Mouse (Mus musculus) kidney, embryonic 16.5 days (tissue): ENCODE data around the gene Ano3. TPM values are rescaled to one million over a fixed set of nuclear protein-coding genes. Genes with fewer than 3 reads are reported as not detected.

Experiments used
- ATAC-seq: fragments of 200-750 bp; cut with Nextera tagmentation; 2 replicates; pipeline ENCODE4 v1.8.0; 2017; ENCODE audit warnings: moderate TSS enrichment; ENCODE audit not compliant: low FRiP score, low TSS enrichment
- H3K27ac ChIP-seq: fragments of 300-500 bp; sonication (generic); 2 replicates; pipeline ENCODE4 v1.5.1; 2014; ENCODE audit warnings: low read length
- H3K27me3 ChIP-seq: fragments of 300-500 bp; sonication (generic); 2 replicates; pipeline ENCODE4 v1.6.1; 2014; ENCODE audit warnings: low read length, control low read depth, mixed read lengths; ENCODE audit not compliant: insufficient read depth
- H3K36me3 ChIP-seq: fragments of 300-500 bp; sonication (generic); 2 replicates; pipeline ENCODE4 v1.6.1; 2014; ENCODE audit warnings: low read length, control low read depth, mixed read lengths; ENCODE audit not compliant: insufficient read depth
- H3K4me1 ChIP-seq: fragments of 300-500 bp; sonication (generic); 2 replicates; pipeline ENCODE4 v1.6.1; 2014; ENCODE audit warnings: low read length, control low read depth, mixed read lengths; ENCODE audit not compliant: insufficient read depth
- H3K4me2 ChIP-seq: fragments of 300-500 bp; sonication (generic); replicated peaks from 2 replicates; pipeline ENCODE4 v1.6.1; 2014; ENCODE audit warnings: low read depth, low read length
- H3K4me3 ChIP-seq: fragments of 300-500 bp; sonication (generic); 2 replicates; pipeline ENCODE4 v1.5.1; 2014; ENCODE audit warnings: mild to moderate bottlenecking, low read length
- H3K9ac ChIP-seq: fragments of 300-500 bp; sonication (generic); replicated peaks from 2 replicates; pipeline ENCODE4 v1.6.1; 2014; ENCODE audit warnings: low read length
- H3K9me3 ChIP-seq: fragments of 300-500 bp; sonication (generic); 2 replicates; pipeline ENCODE4 v1.6.1; 2016; ENCODE audit warnings: low read length, control low read depth
- WGBS: fragments of 180-500 bp; shearing (Covaris S2); extraction: QIAGEN DNeasy Blood & Tissue Kit; methylation state at CpG from one replicate; pipeline ENCODE4 v1.1.7; 2014; 5-methylcytosine and 5-hydroxymethylcytosine counted together
- polyA plus RNA-seq: library from polyadenylated mRNA; unstranded; fragments of >200 nt; fragmentation: Nextera tagmentation; extraction: Ambion mirVana; gene quantifications from 2 replicates; pipeline ENCODE4 v1.2.1, GENCODE M21; 2015

Gene Ano3
- polyA plus RNA-seq, 1 experiment from 2014 or later: 0.50 TPM

DNA sequence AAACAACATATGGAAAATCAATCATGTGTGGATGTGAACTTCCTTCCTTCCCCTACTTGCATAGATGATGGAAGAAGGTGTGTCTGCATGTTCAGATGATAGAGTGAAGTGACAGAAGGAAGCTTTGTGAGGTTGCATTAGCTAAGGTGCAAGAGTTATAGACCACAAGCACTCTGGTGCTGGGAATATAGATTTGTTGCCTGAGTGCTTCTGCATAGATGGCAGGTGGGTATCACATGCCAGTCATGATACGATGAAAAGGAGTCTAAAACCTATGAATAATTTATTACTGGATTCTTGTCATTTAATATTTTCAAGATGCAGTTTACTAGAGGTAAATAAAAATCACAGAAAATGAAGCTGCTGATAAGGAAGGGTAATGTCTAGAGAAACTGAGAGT is 210.9 kb downstream of the Ano3 start:
- no peaks in the 10 kb centered on the region for H3K9me3 ChIP-seq
- H3K36me3 ChIP-seq: no peaks in the 10 kb centered on the region
- H3K27me3 ChIP-seq: no peaks in the 10 kb centered on the region
- no peak overlapping the region for H3K4me3 ChIP-seq
- H3K4me2 ChIP-seq: no peak overlapping the region
- no peak overlapping the region for H3K27ac ChIP-seq
- no peaks in the 10 kb centered on the region for H3K4me1 ChIP-seq
- no peak for ATAC-seq
- 87% methylated on average over 1 of the region's 1 CpGs for WGBS
- H3K9ac ChIP-seq: no peak overlapping the region

DNA sequence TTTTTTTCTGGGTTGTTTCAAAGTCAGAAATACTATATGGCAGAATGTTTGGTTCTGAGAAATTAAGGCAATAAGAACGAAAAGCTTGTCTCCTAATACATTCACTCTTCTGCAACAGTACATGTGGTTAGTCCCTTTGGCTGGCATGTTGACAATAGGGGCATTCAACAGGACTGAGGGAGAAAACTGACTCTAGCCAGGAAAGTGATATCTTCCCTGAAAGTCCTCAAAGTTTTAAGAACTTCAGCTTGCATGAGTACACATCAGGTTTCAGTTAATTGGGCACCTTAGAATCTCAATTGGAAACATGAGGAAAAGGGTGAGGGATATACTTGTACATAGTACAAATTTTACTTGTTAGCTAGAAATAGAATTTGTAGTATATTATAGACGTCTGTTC is 212.7 kb downstream of the Ano3 start:
- H3K4me1 ChIP-seq: no peaks in the 10 kb centered on the region
- H3K9me3 ChIP-seq: no peaks in the 10 kb centered on the region
- ATAC-seq: no peak
- no peak overlapping the region for H3K9ac ChIP-seq
- no peak overlapping the region for H3K4me3 ChIP-seq
- no peaks in the 10 kb centered on the region for H3K27me3 ChIP-seq
- H3K27ac ChIP-seq: no peak overlapping the region
- 67% methylated on average over 2 of the region's 2 CpGs for WGBS
- H3K4me2 ChIP-seq: no peak overlapping the region
- H3K36me3 ChIP-seq: no peaks in the 10 kb centered on the region

DNA sequence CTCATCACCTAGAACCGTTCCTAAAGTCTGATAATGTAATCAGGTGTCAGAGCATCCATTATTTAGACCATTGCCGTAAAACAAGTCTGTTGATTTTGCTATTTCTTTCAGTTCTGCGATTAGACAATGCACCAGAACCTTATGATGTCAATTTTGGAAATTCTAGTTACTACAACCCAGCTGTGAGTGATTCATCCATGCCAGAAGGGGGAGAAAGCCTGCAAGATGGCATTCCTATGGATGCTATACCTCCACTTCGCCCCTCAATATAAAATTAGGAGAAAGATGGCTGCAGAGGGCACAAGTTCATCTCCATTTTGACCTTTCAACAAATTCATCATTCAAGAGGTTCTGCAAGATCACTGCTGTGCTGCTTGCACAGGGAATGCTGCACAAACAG is 213.5 kb downstream of the Ano3 start:
- Histone ChIP-seq H3K9ac (no peak overlapping the region), H3K4me3 (no peak overlapping the region), H3K9me3 (no peaks in the 10 kb centered on the region), H3K4me2 (no peak overlapping the region), H3K36me3 (no peaks in the 10 kb centered on the region), H3K4me1 (no peaks in the 10 kb centered on the region), H3K27ac (no peak overlapping the region), H3K27me3 (no peaks in the 10 kb centered on the region)
- whole genome bisulfite sequencing: 69% methylated on average over 4 of the region's 4 CpGs
- ATAC-seq: no peak

DNA sequence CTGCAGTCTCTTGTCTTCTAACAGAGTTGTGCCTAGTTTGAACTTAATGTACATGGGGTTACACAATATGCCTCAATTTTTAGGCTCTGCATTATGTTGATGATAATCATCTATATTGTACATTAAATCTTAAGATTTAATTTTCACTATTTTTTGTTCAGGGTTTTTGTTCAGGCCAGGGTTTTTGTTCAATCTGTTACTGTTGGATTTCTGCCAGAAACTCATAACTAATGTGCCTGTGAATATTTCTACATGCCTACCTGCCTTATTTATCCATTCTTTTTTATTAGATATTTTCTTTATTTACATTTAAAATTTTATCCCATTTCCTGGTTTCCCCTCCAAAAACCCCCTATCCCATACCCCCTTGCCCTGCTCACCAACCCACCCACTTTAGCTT is 224.6 kb downstream of the Ano3 start:
- Histone ChIP-seq H3K9ac (no peak overlapping the region), H3K9me3 (no peaks in the 10 kb centered on the region), H3K4me1 (no peaks in the 10 kb centered on the region), H3K36me3 (no peaks in the 10 kb centered on the region), H3K27me3 (no peaks in the 10 kb centered on the region), H3K27ac (no peak overlapping the region), H3K4me2 (no peak overlapping the region), H3K4me3 (no peak overlapping the region)
- no peak for ATAC-seq

DNA sequence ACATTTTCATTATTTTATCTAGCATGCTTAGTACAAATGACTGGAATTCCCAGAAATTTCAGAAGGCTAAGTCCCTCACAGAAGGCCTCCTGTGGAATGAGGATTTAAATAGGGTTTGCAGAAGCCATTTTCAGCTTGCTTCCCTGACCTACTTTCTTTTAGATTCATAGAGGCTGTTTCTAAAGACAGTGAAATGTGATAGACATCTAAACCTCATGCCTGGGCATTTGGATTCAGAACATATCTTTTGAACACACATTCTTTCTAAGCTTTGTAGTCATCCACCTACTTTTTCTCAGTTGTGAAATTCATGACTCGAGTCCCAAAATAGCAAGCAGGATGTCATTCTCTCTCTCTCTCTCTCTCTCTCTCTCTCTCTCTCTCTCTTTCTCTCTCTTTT is 228.5 kb downstream of the Ano3 start:
- WGBS: 75% methylated on average over 1 of the region's 1 CpGs
- Histone ChIP-seq H3K36me3 (no peaks in the 10 kb centered on the region), H3K9me3 (no peaks in the 10 kb centered on the region), H3K27ac (no peak overlapping the region), H3K4me2 (no peak overlapping the region), H3K4me1 (no peaks in the 10 kb centered on the region), H3K9ac (no peak overlapping the region), H3K27me3 (no peaks in the 10 kb centered on the region), H3K4me3 (no peak overlapping the region)
- ATAC-seq: no peak

DNA sequence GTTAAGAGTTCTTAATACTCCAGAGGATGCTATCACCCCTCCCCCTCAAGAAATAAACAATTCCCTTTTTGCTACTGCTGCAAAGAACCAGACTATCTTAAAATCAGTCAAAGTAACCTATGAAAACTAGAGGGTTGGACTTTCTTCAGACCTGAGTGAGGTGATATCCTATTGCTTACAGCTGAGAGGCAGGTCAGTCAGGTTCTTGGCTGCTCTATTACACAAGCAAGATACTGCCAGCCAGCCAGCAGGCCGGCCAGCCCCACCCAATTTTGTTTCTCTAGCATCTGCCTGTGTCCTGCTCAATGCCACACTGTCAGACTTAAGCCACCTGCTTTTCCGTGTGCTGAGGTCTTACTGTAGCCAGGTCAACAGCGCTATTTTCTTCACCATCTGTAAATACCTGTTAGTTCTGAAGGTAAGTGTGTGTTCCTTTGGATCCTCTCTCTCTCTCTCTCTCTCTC is 229.4 kb downstream of the Ano3 start, which contains the start of gene Muc15:
TSS of gene Muc15 (plus strand) at position 51 of the 464 bp plus-strand sequence.
- H3K9me3 ChIP-seq: no peaks in the 10 kb centered on the region
- H3K36me3 ChIP-seq: no peaks in the 10 kb centered on the region
- H3K9ac ChIP-seq: no peak within 1 kb of the TSS
- H3K27me3 ChIP-seq: no peaks in the 10 kb centered on the region
- ATAC-seq: no peak
- H3K4me2 ChIP-seq: no peak within 1 kb of the TSS
- H3K4me1 ChIP-seq: no peaks in the 10 kb centered on the region
- H3K4me3 ChIP-seq: no peak within 1 kb of the TSS
- 60% methylated on average over 3 of the region's 3 CpGs for WGBS
- H3K27ac ChIP-seq: no peak within 1 kb of the TSS

DNA sequence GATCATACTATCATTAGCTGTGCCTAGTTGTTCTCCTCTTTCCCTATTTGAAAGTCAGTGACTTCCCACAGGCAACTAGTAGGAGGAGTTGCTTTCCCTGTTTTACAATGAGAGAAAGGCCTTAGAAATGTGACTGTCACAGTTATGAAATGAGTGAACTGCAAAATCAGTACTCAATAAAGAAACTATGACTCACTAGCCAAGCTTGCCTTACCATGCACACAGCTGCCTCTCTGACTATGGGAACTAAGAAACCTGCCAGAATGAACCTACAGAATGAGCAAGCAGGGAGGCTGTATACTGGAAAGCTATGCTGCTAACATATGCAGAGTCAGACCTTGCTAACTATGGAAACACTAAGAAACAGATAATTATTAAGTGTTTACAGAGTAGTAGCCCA is 231.7 kb downstream of the Ano3 start:
- no peak for ATAC-seq
- H3K9me3 ChIP-seq: no peaks in the 10 kb centered on the region
- H3K36me3 ChIP-seq: no peaks in the 10 kb centered on the region
- no peak overlapping the region for H3K27ac ChIP-seq
- H3K27me3 ChIP-seq: no peaks in the 10 kb centered on the region
- H3K4me2 ChIP-seq: no peak overlapping the region
- no peak overlapping the region for H3K9ac ChIP-seq
- H3K4me3 ChIP-seq: no peak overlapping the region
- H3K4me1 ChIP-seq: no peaks in the 10 kb centered on the region

DNA sequence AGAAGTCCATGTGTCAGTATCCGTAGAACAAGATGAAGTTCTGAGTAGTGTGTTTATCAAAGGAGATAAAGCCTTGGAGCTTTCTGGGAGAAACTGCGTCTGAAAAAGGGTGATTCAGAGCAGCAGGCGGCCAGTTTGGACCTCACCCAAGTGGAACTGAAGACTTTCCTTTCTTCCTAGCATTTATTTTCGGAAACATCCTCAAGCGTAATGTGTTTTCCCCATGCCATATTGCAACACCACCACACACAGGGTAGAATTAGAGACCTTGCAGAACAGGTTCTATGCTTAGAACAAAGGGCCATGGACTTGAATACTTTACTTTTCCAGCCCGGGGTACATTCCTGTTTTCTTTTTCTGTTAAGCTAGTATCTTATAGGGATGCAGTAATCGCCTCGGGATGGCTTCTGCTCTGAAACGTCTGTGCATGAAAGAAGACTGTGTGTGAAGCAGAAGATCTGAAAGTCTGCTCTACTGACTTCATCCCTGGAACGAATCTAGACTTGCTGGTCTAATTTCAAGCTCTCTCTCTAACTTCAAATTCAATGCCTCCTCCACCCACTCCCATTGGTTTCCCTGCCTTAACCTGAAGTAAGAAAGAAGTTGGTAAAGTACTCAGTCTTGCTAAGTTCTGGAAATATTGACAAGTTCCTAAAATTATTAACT is 240.5 kb downstream of the Ano3 start:
- 73% methylated on average over 10 of the region's 10 CpGs for WGBS
- H3K27me3 ChIP-seq: no peaks in the 10 kb centered on the region
- no peak for ATAC-seq
- H3K9me3 ChIP-seq: no peaks in the 10 kb centered on the region
- H3K9ac ChIP-seq: no peak overlapping the region
- H3K4me2 ChIP-seq: no peak overlapping the region
- no peaks in the 10 kb centered on the region for H3K36me3 ChIP-seq
- no peaks in the 10 kb centered on the region for H3K4me1 ChIP-seq
- no peak overlapping the region for H3K4me3 ChIP-seq
- H3K27ac ChIP-seq: no peak overlapping the region

DNA sequence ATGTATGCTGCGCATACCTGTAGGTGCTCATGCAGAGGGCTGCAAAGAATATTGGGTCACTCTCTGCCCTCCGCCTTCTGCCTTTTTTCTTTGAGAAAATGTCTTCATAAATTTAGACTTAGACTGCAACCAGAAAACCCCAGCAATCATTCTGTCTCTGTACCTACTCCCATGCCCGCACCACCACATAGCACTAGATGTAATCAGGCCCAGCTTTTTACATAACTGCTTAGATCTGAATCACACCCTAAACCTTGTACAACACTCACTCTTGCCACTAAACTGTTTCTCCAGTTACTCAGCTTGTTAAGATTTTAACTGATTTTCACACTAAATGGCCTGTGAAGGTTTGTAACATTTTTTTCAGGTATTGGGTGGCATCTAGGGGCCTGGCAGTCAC is 241.3 kb downstream of the Ano3 start:
- no peak for ATAC-seq
- 94% methylated on average over 3 of the region's 3 CpGs for WGBS

DNA sequence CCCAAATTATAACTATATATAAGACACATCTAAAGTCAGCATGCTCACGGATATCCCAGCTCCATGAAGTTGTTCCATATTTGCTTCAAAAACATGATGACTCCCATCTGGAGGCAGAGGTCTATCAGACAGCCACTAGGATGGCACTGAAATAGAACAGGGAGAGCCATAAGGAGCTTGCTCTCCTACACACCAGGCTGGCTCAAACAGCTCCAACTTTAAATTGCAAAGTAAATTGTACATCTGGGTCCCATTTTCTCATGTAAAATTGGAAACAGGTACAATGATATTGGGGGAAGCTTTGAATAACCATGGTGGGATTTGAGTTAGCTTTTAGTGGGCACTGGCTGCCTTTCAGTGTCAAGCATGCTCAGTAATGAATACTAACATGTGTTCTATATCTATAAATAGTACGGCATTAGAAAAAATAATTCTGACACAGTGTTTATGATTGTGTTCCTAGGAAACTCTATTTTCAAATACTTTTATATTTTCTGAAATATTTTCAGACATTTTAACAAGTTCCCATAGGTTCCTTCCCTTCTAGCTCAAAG is 279.6 kb downstream of the Ano3 start:
- no peak for ATAC-seq

More for the DNA sequence above, 241.3 kb downstream of the Ano3 start:
- Histone ChIP-seq H3K27me3 (no peaks in the 10 kb centered on the region), H3K27ac (no peak overlapping the region), H3K9me3 (no peaks in the 10 kb centered on the region), H3K9ac (no peak overlapping the region), H3K36me3 (no peaks in the 10 kb centered on the region), H3K4me2 (no peak overlapping the region), H3K4me1 (no peaks in the 10 kb centered on the region), H3K4me3 (no peak overlapping the region)

More for the DNA sequence above, 279.6 kb downstream of the Ano3 start:
- Histone ChIP-seq H3K4me3 (no peak overlapping the region), H3K9me3 (no peaks in the 10 kb centered on the region), H3K27ac (no peak overlapping the region), H3K9ac (no peak overlapping the region), H3K27me3 (no peaks in the 10 kb centered on the region), H3K4me1 (no peaks in the 10 kb centered on the region), H3K36me3 (no peaks in the 10 kb centered on the region), H3K4me2 (no peak overlapping the region)
- 81% methylated on average over 2 of the region's 2 CpGs for WGBS
